Mouse (Mus musculus) megakaryocyte progenitor cell, adult 5-6 weeks (primary cell): Measurements from ENCODE around the gene Mylk2. TPM values are rescaled to one million over a fixed set of nuclear protein-coding genes. Genes with fewer than 3 reads are reported as not detected.
A peak's percentile ranks its signal among the peaks of the same experiment; 100 is the strongest.

Experiments used
- ATAC-seq: replicated peaks from 2 replicates; pipeline ENCODE4 v1.8.0; 2016; ENCODE audit warnings: mild to moderate bottlenecking, moderate TSS enrichment, inconsistent platforms; ENCODE audit not compliant: poor library complexity
- total RNA-seq, 2 experiments: library from RNA; stranded (forward) in 1 of 2; stranded (reverse) in 1 of 2; fragments of 157-497, 149-512 nt in 1 of 2; fragments of 200-1000 nt in 1 of 2; gene quantifications; 2 replicates each; pipeline versions ENCODE4 v1.2.3 to v1.2.4; 2015 to 2017

Gene Mylk2
- total RNA-seq, 2 experiments from 2014 or later: not detected

GRCm38 (mm10) chr2:152942898-152943515, 31.9 kb downstream of the Mylk2 start:
- no peak for ATAC-seq

- no peak for ATAC-seq
These were observed 32.4 kb downstream of the Mylk2 start for GRCm38 (mm10) chr2:152943568-152943967.

GRCm38 (mm10) chr2:152944013-152944412, 32.9 kb downstream of the Mylk2 start:
- ATAC-seq: no peak

GRCm38 (mm10) chr2:152947098-152947497, 35.9 kb downstream of the Mylk2 start:
- ATAC-seq: no peak

- no peak for ATAC-seq
These were observed 37.4 kb downstream of the Mylk2 start for GRCm38 (mm10) chr2:152948438-152949020.

- ATAC-seq: no peak
These were observed 39.4 kb downstream of the Mylk2 start for GRCm38 (mm10) chr2:152950358-152951064.

- peak; percentile 70 for ATAC-seq
These were observed 40.1 kb downstream of the Mylk2 start, which contains the start of gene Dusp15 for GRCm38 (mm10) chr2:152951065-152951849. TSS of gene Dusp15 (minus strand) at chr2:152951698.

- no peak for ATAC-seq
These were observed 40.9 kb downstream of the Mylk2 start for GRCm38 (mm10) chr2:152951850-152952720.

GRCm38 (mm10) chr2:152958116-152958515, 47.0 kb downstream of the Mylk2 start:
- no peak for ATAC-seq

- peak; percentile 97 for ATAC-seq
These were observed 51.1 kb downstream of the Mylk2 start, which contains the start of gene Ttll9 for GRCm38 (mm10) chr2:152962091-152962793. TSS of gene Ttll9 (plus strand) at chr2:152962485.

- no peak for ATAC-seq
These were observed 54.4 kb downstream of the Mylk2 start for GRCm38 (mm10) chr2:152965555-152965954.

Other genes starting within 250 kb of the Mylk2 start
- gene H13, start 241.9 kb upstream of the Mylk2 start, total RNA-seq (2015): 169 and 177 TPM in 2 replicates
- 126 and 128 TPM in 2 replicates for gene H13, start 241.9 kb upstream of the Mylk2 start, total RNA-seq (2017)
- gene Mcts2, start 224.3 kb upstream of the Mylk2 start, total RNA-seq (2015): 8.7 and 12.3 TPM in 2 replicates
- 6.1 and 11.0 TPM in 2 replicates for gene Mcts2, start 224.3 kb upstream of the Mylk2 start, total RNA-seq (2017)
- gene Id1, start 175.1 kb upstream of the Mylk2 start, total RNA-seq (2015): 8.3 and 11.7 TPM in 2 replicates
- 3.6 and 7.1 TPM in 2 replicates for gene Id1, start 175.1 kb upstream of the Mylk2 start, total RNA-seq (2017)
- gene Cox4i2, start 157.2 kb upstream of the Mylk2 start, total RNA-seq (2015): 1.4 and 1.5 TPM in 2 replicates
- gene Cox4i2, start 157.2 kb upstream of the Mylk2 start, total RNA-seq (2017): 1.8 TPM in 1 of 2 replicates, not detected in the other
- 8.1 and 10.2 TPM in 2 replicates for gene Bcl2l1, start 79.6 kb upstream of the Mylk2 start, total RNA-seq (2015)
- gene Bcl2l1, start 79.6 kb upstream of the Mylk2 start, total RNA-seq (2017): 13.5 and 18.4 TPM in 2 replicates
- gene Tpx2, start 63.4 kb upstream of the Mylk2 start, total RNA-seq (2015): 104 and 111 TPM in 2 replicates
- 112 and 114 TPM in 2 replicates for gene Tpx2, start 63.4 kb upstream of the Mylk2 start, total RNA-seq (2017)
- gene Foxs1, start 21.9 kb downstream of the Mylk2 start, total RNA-seq (2015): not detected in 2 replicates
- not detected in 2 replicates for gene Foxs1, start 21.9 kb downstream of the Mylk2 start, total RNA-seq (2017)
- gene Dusp15, start 40.3 kb downstream of the Mylk2 start, total RNA-seq (2015): not detected in 2 replicates
- not detected in 2 replicates for gene Dusp15, start 40.3 kb downstream of the Mylk2 start, total RNA-seq (2017)
- 1.8 and 2.1 TPM in 2 replicates for gene Ttll9, start 51.1 kb downstream of the Mylk2 start, total RNA-seq (2015)
- 1.6 TPM in 2 replicates for gene Ttll9, start 51.1 kb downstream of the Mylk2 start, total RNA-seq (2017)
- gene Pdrg1, start 104.1 kb downstream of the Mylk2 start, total RNA-seq (2015): 59.1 and 59.5 TPM in 2 replicates
- 178 and 193 TPM in 2 replicates for gene Pdrg1, start 104.1 kb downstream of the Mylk2 start, total RNA-seq (2017)
- not detected in 2 replicates for gene Xkr7, start 120.5 kb downstream of the Mylk2 start, total RNA-seq (2015)
- gene Xkr7, start 120.5 kb downstream of the Mylk2 start, total RNA-seq (2017): not detected in 2 replicates
- 2.5 and 2.8 TPM in 2 replicates for gene Ccm2l, start 154.6 kb downstream of the Mylk2 start, total RNA-seq (2015)
- 1.2 and 2.2 TPM in 2 replicates for gene Ccm2l, start 154.6 kb downstream of the Mylk2 start, total RNA-seq (2017)
- 16.3 and 17.3 TPM in 2 replicates for gene Hck, start 197.1 kb downstream of the Mylk2 start, total RNA-seq (2015)
- gene Hck, start 197.1 kb downstream of the Mylk2 start, total RNA-seq (2017): 20.1 and 25.7 TPM in 2 replicates
- gene Tm9sf4, start 250.0 kb downstream of the Mylk2 start, total RNA-seq (2015): 59.2 and 60.4 TPM in 2 replicates
- gene Tm9sf4, start 250.0 kb downstream of the Mylk2 start, total RNA-seq (2017): 65.8 and 89.2 TPM in 2 replicates